Mouse (Mus musculus) C2C12 (cell line): ENCODE measurements around the gene Nup155.
"Not testable (repeated sequence)": the region's sequence is repeated elsewhere in the genome, so short reads cannot be mapped to it uniquely, and the experiment has no call there.

Experiments
- CEBPB ChIP-seq: IDR thresholded peaks from one replicate; pipeline ENCODE4 v1.6.1; 2011; ENCODE audit warnings: low read depth, mild to moderate bottlenecking, control low read depth, moderate library complexity
- CTCF ChIP-seq: IDR thresholded peaks from one replicate; pipeline ENCODE4 v1.5.1; 2011; ENCODE audit not compliant: control insufficient read depth, insufficient read depth, insufficient read length
- FOSL1 ChIP-seq: IDR thresholded peaks from one replicate; pipeline ENCODE4 v1.8.0; 2011; ENCODE audit warnings: mild to moderate bottlenecking, low read length; ENCODE audit not compliant: poor library complexity, insufficient read depth, severe bottlenecking
- MAX ChIP-seq: IDR thresholded peaks from one replicate; pipeline ENCODE4 v1.6.1; 2011; ENCODE audit warnings: mild to moderate bottlenecking, control low read depth
- MYOD1 ChIP-seq: IDR thresholded peaks from one replicate; pipeline ENCODE4 v1.6.1; 2011; ENCODE audit warnings: low read depth; ENCODE audit not compliant: control insufficient read depth, insufficient read length
- MYOG ChIP-seq: IDR thresholded peaks from one replicate; pipeline ENCODE4 v1.6.1; 2011; ENCODE audit not compliant: control insufficient read depth, insufficient read length; ENCODE audit errors: extremely low read depth
- USF1 ChIP-seq: IDR thresholded peaks from one replicate; pipeline ENCODE4 v1.6.1; 2011; ENCODE audit warnings: low read depth, mild to moderate bottlenecking, control low read depth, moderate library complexity

- not testable (repeated sequence) for TF ChIP-seq CTCF, USF1, MAX, CEBPB, MYOG, FOSL1, MYOD1
These were observed 35.9 kb upstream of the Nup155 start for GRCm38 (mm10) chr15:8073159-8073558.
